Mouse (Mus musculus) neural tube, embryonic 13.5 days (tissue): Measurements from ENCODE around the gene Dll1. TPM values are rescaled to one million over a fixed set of nuclear protein-coding genes. Genes with fewer than 3 reads are reported as not detected.

ENCODE experiments used
- ATAC-seq: fragments of 200-750 bp; cut with Nextera tagmentation; 2 replicates; pipeline ENCODE4 v1.8.0; 2017; ENCODE audit warnings: low read depth, mild to moderate bottlenecking, moderate TSS enrichment, moderate library complexity
- H3K27ac ChIP-seq: fragments of 300-500 bp; sonication (generic); replicated peaks from 2 replicates; pipeline ENCODE4 v1.5.1; 2015; ENCODE audit warnings: moderate library complexity, mild to moderate bottlenecking, inconsistent platforms
- H3K27me3 ChIP-seq: fragments of 300-500 bp; sonication (generic); 2 replicates; pipeline ENCODE4 v1.6.1; 2015; ENCODE audit warnings: mild to moderate bottlenecking, inconsistent platforms
- H3K36me3 ChIP-seq: fragments of 300-500 bp; sonication (generic); 2 replicates; pipeline ENCODE4 v1.6.1; 2015; ENCODE audit warnings: mild to moderate bottlenecking, inconsistent platforms
- H3K4me1 ChIP-seq: fragments of 300-500 bp; sonication (generic); replicated peaks from 2 replicates; pipeline ENCODE4 v1.6.1; 2015; ENCODE audit warnings: inconsistent platforms
- H3K4me2 ChIP-seq: fragments of 300-500 bp; sonication (generic); 2 replicates; pipeline ENCODE4 v1.6.1; 2015; ENCODE audit warnings: inconsistent platforms, mild to moderate bottlenecking, moderate library complexity
- H3K4me3 ChIP-seq: fragments of 300-500 bp; sonication (generic); 2 replicates; pipeline ENCODE4 v1.5.1; 2015; ENCODE audit warnings: mild to moderate bottlenecking, inconsistent platforms
- H3K9ac ChIP-seq: fragments of 300-500 bp; sonication (generic); 2 replicates; pipeline ENCODE4 v1.6.1; 2015; ENCODE audit warnings: moderate library complexity, mild to moderate bottlenecking, inconsistent platforms
- H3K9me3 ChIP-seq: fragments of 300-500 bp; sonication (generic); 2 replicates; pipeline ENCODE4 v1.6.1; 2016; ENCODE audit warnings: inconsistent platforms
- WGBS: fragments of 180-500 bp; shearing (Covaris S2); methylation state at CpG from one replicate; pipeline ENCODE4 v1.1.7; 2015; 5-methylcytosine and 5-hydroxymethylcytosine counted together
- polyA plus RNA-seq: library from polyadenylated mRNA; unstranded; fragments of >200 nt; fragmentation: Nextera tagmentation; extraction: Ambion mirVana; gene quantifications from 2 replicates; pipeline ENCODE4 v1.2.1, GENCODE M21; 2015

Dll1 gene
- polyA plus RNA-seq, 1 experiment from 2014 or later = 24.2 TPM

DNA sequence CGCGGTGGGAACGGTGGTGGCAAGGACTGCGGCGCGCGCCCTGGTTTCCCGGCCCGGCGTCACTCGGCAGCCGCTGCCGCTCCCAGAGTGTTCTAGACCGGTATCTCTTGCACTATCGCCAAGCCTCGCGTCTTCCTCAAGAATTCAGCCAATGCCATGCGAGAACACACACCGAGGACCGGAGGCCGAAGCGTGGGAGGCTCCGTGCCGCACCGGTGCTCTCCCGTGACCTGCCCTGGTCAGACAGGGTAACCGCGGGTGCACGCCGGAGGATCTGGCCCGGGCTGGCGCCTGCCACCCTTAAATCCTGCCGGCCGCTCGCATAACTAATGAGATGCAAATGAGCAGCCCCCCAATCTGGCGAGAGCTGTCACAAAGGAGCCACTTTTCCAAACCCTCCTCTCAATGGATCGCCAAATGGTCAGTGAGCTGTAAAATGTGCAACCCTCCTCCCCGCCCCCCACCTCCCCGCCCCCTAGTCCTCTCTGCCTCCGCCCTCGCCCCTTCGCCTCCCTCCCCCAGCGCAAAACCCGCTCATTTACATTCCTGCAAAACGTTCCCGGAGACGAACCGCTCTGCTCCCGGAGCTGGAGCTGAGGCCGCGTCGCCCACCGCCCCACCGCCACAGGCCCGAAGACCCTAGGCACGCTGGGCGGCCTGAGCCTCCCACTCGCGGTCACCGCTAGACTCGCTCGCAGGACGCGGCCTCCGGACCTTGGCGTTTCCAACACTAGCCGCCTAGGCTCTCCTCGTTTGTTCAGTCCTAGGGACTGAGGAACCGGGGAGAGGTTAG, 775 bp downstream of the Dll1 start:
- H3K4me2 ChIP-seq = peak overlapping the region; percentile 91
- peak; percentile 68 for ATAC-seq
- peak overlapping the region; percentile 91 for H3K4me3 ChIP-seq
- H3K27ac ChIP-seq = peak overlapping the region; percentile 98
- H3K27me3 ChIP-seq = 0 out of 2 replicates have a peak, but pooled peaks cover under 1% of the 10 kb centered on the region
- WGBS = under 1% methylated on average over 68 of the region's 69 CpGs
- peaks cover 83% of the 10 kb centered on the region for H3K4me1 ChIP-seq
- peak overlapping the region; percentile 91 for H3K9ac ChIP-seq
- peaks cover 2% of the 10 kb centered on the region for H3K36me3 ChIP-seq
- no peaks in the 10 kb centered on the region for H3K9me3 ChIP-seq

DNA sequence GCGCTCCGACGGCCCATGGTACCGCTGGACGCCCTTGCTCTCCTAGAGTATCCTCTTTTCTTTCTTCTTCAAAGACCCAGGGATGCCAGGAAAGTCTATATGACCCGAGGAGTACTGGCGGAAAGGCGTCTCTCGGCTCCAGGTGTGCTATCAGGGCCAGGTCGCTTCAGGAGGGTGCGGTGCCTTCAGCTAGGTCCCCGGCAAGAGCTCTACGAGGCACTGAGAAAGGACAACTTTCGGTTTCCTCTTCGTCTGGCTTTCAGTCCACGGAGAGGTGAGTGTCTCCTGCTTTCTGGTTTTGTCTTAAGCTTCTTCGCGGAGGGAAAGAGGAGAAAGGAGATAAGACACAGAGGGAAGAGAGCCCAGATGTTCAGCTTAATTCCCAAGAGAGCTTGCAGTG, 1.4 kb downstream of the Dll1 start:
- peak overlapping the region; percentile 91 for H3K9ac ChIP-seq
- WGBS = under 1% methylated on average over 18 of the region's 18 CpGs
- peak overlapping the region; percentile 91 for H3K4me2 ChIP-seq
- no peaks in the 10 kb centered on the region for H3K9me3 ChIP-seq
- peaks cover 83% of the 10 kb centered on the region for H3K4me1 ChIP-seq
- peak overlapping the region; percentile 91 for H3K4me3 ChIP-seq
- H3K27ac ChIP-seq = peak overlapping the region; percentile 98
- H3K36me3 ChIP-seq = peaks cover 9% of the 10 kb centered on the region
- peak; percentile 2; the same call in 1 of the 2 replicates for ATAC-seq
- H3K27me3 ChIP-seq = no peaks in the 10 kb centered on the region

DNA sequence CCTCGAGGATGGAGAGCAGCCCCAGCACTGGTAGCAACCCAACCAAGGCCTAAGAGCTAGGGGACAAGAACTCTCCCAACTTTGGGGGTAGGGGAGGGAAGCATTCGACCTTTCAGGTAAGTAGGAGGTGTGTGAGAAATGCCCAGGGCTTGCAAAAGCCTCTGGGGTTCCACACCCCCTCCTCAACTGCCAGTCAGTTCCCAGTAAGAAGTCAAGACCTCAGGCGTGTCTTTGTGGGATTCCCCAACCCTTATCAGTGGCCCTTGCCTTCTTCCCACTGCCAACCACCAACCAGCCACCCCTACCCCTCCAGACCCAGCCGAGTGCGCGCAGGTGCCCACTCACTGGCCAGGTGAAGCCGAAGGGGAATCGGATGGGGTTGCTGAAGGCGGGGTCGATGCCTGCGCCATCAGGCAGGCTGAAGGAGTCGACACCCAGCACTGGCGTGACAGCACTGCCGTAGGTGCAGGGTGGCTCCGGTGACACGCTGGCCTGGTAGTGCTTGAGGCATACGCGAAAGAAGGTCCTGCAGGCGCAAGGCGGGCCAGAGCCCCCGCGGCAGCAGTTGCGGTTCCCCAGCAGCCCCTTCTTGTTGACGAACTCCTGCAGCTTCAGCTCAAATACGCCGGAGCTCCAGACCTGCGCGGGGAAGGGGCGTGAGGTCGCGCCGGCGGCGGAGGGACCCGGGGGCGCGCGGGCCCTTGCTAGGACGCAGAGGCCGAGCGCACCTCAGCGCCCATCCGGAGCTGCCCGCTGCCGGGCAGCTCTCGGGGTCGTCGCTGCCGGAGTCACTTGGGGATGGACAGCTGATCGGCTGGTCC, 2.1 kb downstream of the Dll1 start:
- Histone ChIP-seq H3K27me3 (no peaks in the 10 kb centered on the region), H3K9me3 (no peaks in the 10 kb centered on the region), H3K36me3 (peaks cover 16% of the 10 kb centered on the region), H3K9ac (peak overlapping the region; percentile 91), H3K4me3 (peak overlapping the region; percentile 91), H3K27ac (peak overlapping the region; percentile 98), H3K4me1 (peaks cover 83% of the 10 kb centered on the region), H3K4me2 (peak overlapping the region; percentile 91)
- WGBS = under 1% methylated on average over 50 of the region's 50 CpGs
- no peak for ATAC-seq

DNA sequence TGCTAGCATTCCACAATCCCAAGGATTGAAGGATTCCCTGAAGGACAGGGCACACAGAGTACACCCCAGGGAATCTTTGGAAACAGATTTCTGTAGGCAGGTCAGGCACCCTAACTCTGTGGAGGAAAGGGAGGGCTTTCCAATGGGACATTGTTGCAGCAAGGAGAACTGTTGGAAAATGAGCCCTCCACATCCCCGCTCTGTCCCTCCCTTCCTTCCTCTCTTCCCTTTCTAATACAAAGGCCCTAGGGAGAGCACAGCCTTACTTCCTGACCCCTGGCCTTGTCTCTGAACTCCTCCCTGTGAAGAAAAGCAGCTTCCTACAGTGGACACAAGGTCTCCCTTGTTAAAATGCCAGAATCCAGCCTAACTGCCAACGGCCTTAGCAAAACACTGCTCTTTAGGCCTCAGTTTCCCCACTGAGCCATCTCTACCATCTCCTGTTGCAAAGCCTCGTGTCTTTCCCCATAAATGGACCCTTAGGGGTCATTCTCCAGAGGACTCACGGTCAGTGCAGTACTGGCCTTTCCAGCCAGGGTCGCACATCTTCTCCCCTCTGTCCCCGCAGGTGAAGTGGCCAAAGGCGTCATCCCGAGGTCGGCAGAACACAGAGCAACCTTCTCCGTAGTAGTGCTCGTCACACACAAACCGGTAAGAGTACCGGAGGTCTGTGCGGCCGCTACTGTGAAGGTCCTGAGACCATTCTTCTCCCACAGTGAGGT, 3.6 kb downstream of the Dll1 start:
- peak overlapping the region; percentile 42; the same call in 1 of the 2 replicates for H3K27ac ChIP-seq
- peaks cover 31% of the 10 kb centered on the region for H3K36me3 ChIP-seq
- WGBS = 55% methylated on average over 15 of the region's 15 CpGs
- H3K27me3 ChIP-seq = no peaks in the 10 kb centered on the region
- ATAC-seq = no peak
- peaks cover 77% of the 10 kb centered on the region for H3K4me1 ChIP-seq
- no peaks in the 10 kb centered on the region for H3K9me3 ChIP-seq
- peak overlapping the region; percentile 91 for H3K4me2 ChIP-seq
- H3K9ac ChIP-seq = peak overlapping the region; percentile 91
- H3K4me3 ChIP-seq = peak overlapping the region; percentile 91

DNA sequence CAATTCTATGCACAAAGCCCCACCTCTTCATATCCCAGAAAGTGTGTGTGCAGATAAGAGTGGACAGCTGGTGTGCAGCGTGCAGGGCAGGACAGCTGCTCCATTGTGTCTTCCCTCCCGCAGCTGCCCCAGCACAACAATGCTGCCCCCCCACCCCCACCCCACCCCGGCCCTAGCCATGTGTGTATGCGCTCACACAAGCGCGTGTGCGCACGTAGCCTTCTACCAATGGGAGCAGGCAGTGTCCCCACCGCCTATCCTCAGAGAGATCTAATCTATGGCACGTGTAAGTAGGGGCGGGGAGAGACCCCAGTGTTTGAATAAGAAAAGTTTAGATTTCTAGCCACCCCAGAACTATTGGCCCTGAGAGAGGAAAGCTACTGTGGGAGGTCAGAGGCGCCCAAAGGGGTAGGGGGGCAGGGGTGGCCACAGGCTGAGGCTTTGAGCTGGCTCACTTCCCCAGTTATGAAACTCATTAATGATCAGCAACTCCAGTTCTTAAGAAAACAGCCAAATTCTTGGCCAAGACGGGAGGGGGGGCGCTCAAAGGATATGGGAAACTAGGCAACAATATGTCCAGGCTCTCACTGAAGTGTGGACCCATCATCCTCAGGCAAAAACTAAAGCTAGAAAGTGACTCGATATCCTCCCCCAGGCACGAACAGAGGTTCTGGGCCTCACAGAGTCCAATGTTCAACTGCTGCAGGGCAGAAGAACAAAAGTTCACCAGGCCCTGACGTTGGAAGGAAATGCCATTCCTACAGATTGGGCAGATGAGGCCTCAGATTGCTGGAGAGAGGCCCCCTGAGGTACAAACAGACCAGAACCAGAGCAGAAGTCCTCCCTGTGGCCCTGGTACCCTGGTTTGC, 4.5 kb downstream of the Dll1 start:
- peak overlapping the region; percentile 91 for H3K9ac ChIP-seq
- no peaks in the 10 kb centered on the region for H3K9me3 ChIP-seq
- 13% methylated on average over 17 of the region's 17 CpGs for WGBS
- peak overlapping the region; percentile 42; the same call in 1 of the 2 replicates for H3K27ac ChIP-seq
- peaks cover 68% of the 10 kb centered on the region for H3K4me1 ChIP-seq
- H3K36me3 ChIP-seq = peaks cover 37% of the 10 kb centered on the region
- no peak for ATAC-seq
- peak overlapping the region; percentile 91 for H3K4me3 ChIP-seq
- H3K4me2 ChIP-seq = peak overlapping the region; percentile 91
- no peaks in the 10 kb centered on the region for H3K27me3 ChIP-seq

DNA sequence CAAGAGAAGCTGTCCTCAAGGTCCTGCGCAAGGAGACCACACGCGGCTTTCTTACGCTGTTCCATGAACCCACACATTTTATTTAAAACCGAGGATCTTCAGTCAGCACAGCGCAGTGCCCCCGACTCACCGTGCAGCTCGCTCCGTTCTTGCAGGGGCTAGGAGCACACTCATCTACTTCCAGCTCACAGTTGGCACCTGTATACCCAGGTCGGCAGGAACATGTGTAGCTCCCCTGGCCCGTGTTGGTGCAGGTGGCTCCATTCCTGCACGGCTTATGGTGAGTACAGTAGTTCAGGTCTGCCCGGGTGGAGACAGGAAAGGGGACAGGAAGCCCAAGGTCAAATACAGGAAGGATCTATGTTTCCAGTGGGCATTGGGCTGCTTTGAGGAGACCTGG, 6.3 kb downstream of the Dll1 start:
- WGBS = 91% methylated on average over 14 of the region's 14 CpGs
- no peak for ATAC-seq
- Histone ChIP-seq H3K27ac (no peak overlapping the region), H3K27me3 (no peaks in the 10 kb centered on the region), H3K36me3 (peaks cover 55% of the 10 kb centered on the region), H3K4me2 (peak overlapping the region; percentile 91), H3K4me1 (peaks cover 60% of the 10 kb centered on the region), H3K9ac (no peak overlapping the region), H3K9me3 (no peaks in the 10 kb centered on the region), H3K4me3 (no peak overlapping the region; the same call in 1 of the 2 replicates)

DNA sequence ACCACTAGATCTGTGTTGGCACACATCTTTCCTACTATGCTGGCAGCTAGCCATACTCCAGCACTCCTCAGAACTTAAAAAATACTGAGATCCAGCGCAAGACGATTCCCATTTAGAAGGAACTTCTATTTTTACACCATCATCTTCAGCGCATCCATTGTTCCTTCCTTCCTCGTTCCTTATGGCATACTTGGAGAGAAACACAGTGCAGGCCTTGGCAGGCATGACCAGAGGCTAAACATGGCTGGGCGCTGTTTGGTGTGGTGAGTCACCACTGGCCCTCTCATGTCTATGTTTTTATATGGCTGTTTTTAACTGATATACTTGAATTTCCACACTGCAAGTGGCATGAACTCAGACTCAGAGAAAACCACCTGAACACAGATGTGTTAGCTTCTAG, 11.0 kb downstream of the Dll1 start:
- no peaks in the 10 kb centered on the region for H3K27me3 ChIP-seq
- no peak overlapping the region for H3K4me3 ChIP-seq
- H3K4me1 ChIP-seq = peaks cover 19% of the 10 kb centered on the region
- no peak for ATAC-seq
- H3K4me2 ChIP-seq = no peak overlapping the region
- no peak overlapping the region for H3K27ac ChIP-seq
- WGBS = 87% methylated on average over 5 of the region's 5 CpGs
- H3K36me3 ChIP-seq = peaks cover 50% of the 10 kb centered on the region
- H3K9me3 ChIP-seq = no peaks in the 10 kb centered on the region
- no peak overlapping the region for H3K9ac ChIP-seq

DNA sequence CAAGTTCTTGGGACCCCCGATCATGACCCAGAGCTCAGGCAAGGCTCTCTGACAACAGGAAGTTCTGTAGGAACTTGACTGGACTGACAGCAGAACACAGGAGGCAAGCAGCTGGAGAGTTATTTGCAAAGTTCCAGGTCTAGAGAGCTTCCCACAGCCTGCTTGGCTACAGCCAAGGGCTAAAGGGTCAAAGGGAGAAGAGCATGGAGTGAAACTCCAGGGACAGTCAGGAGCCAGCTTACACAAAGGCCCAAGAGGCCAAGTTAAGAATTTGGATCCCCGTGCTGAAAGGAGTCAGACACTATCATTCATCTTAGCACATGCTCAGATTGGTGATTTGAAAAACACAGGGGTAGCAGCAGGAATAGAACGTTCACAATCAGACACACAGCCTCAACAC, 13.0 kb downstream of the Dll1 start:
- H3K27me3 ChIP-seq = no peaks in the 10 kb centered on the region

DNA sequence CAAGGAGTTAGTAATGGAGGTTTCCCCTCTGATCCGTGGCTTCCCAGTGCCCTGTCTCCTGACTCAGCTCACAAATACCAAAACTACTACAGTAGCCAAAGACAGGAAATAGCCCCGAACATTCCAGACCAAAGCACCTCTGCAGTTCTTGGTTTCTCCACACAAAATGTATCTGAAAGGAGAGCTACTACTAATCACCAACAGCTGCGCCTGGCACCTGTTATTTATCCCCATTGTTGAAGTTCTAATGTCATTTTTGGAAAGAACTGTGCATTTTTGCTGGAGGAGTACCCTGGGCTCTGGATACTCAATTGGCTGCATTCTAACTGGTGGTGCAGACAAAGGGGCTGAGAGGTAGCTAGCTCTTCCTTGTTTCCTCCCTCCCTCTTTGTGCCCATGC, 19.6 kb downstream of the Dll1 start:
- Histone ChIP-seq H3K27ac (no peak overlapping the region), H3K9me3 (no peaks in the 10 kb centered on the region), H3K4me1 (no peaks in the 10 kb centered on the region), H3K27me3 (no peaks in the 10 kb centered on the region), H3K9ac (no peak overlapping the region), H3K36me3 (no peaks in the 10 kb centered on the region), H3K4me2 (no peak overlapping the region), H3K4me3 (no peak overlapping the region)
- WGBS = 79% methylated on average over 3 of the region's 3 CpGs
- ATAC-seq = no peak

More for the DNA sequence above, 13.0 kb downstream of the Dll1 start:
- Histone ChIP-seq H3K9me3 (no peaks in the 10 kb centered on the region), H3K36me3 (peaks cover 30% of the 10 kb centered on the region), H3K4me1 (0 out of 2 replicates have a peak, but pooled peaks cover under 1% of the 10 kb centered on the region), H3K4me2 (no peak overlapping the region), H3K4me3 (no peak overlapping the region), H3K27ac (no peak overlapping the region), H3K9ac (no peak overlapping the region)
- WGBS = 75% methylated on average over 3 of the region's 3 CpGs
- ATAC-seq = no peak

DNA sequence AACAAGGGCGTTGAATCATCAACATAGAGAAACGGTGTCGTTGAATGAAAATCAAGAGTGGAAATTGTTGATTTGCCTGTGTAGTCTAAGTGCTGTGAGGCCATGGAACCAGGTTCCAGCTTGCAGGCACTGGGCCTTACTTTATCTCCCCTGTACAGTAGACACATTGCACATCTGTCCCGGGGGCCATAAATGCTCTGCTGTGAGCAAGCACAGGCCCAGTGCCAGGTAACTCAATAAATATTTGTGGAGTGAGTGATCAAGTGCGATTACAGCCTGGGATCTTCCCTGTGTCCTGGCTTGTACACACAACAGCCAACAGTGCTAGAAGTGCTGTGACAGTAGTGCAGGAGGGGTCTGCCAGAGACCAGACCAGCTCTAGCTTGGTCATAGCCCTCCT, 20.1 kb downstream of the Dll1 start:
- H3K9ac ChIP-seq = no peak overlapping the region
- no peak for ATAC-seq
- no peaks in the 10 kb centered on the region for H3K27me3 ChIP-seq
- no peaks in the 10 kb centered on the region for H3K9me3 ChIP-seq
- no peak overlapping the region for H3K4me3 ChIP-seq
- no peak overlapping the region for H3K4me2 ChIP-seq
- WGBS = 86% methylated on average over 5 of the region's 5 CpGs
- no peaks in the 10 kb centered on the region for H3K36me3 ChIP-seq
- H3K4me1 ChIP-seq = no peaks in the 10 kb centered on the region
- H3K27ac ChIP-seq = no peak overlapping the region

DNA sequence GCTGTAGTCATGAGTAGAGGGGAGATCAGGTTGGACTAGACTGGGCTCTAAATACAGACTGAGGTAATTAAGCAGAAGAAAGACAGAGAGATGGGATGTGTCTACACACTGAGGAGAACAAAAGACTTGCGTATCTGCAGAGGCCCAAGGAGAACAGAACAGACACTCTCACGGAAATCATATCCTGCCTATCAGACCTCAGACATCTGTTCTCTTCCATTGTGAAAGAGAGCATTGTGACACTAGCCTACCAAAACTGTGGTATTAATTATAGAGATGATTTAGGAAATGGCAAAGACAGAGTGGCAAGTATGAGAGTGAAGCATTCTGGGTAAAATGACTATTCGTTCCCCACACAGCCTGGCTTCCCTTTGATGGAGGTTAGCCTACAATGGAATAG, 21.6 kb downstream of the Dll1 start:
- Histone ChIP-seq H3K9ac (no peak overlapping the region), H3K9me3 (no peaks in the 10 kb centered on the region), H3K4me1 (no peaks in the 10 kb centered on the region), H3K4me2 (no peak overlapping the region), H3K36me3 (no peaks in the 10 kb centered on the region), H3K27me3 (no peaks in the 10 kb centered on the region), H3K27ac (no peak overlapping the region), H3K4me3 (no peak overlapping the region)
- WGBS = 94% methylated on average over 3 of the region's 3 CpGs
- ATAC-seq = no peak
